Mouse (Mus musculus): ENCODE data around the gene Icam5. TPM values are rescaled to one million over a fixed set of nuclear protein-coding genes. Genes with fewer than 3 reads are reported as not detected.

Icam5 gene
- polyA plus RNA-seq, 1 experiment = 4.2 TPM

GRCm38 (mm10) chr9:21073044-21073840 is 41.4 kb downstream of the Icam5 start, which contains the start of the genes Gm49373 and Fdx1l:
Gm49373 (minus strand) TSS chr9:21073096.
Fdx1l (minus strand) TSS chr9:21073614.
- H3K36me3 ChIP-seq (ENCODE audit: control insufficient read depth, insufficient read depth, low read length) = no peaks in the 10 kb centered on the region; the same call in 1 of the 2 replicates
- no peaks in the 10 kb centered on the region for H3K27me3 ChIP-seq (ENCODE audit: control insufficient read depth, insufficient read depth, low read length)
- H3K4me1 ChIP-seq (ENCODE audit: control insufficient read depth, insufficient read depth, low read length) = peaks cover 5% of the 10 kb centered on the region
- peak within 1 kb of the TSS; percentile 85 for H3K27ac ChIP-seq (ENCODE audit: control insufficient read depth, insufficient read depth, low read depth, low read length)
- peak within 1 kb of the TSS; percentile 91 for H3K4me3 ChIP-seq (ENCODE audit: control insufficient read depth, low read depth, low read length)
- TF ChIP-seq CTCF (IDR thresholded peaks at IDR 0.05; ENCODE audit: control insufficient read depth, insufficient read depth, insufficient replicate concordance, low read depth, low read length) (no peak), POLR2A (IDR thresholded peaks at IDR 0.05; ENCODE audit: control insufficient read depth, low read depth, low read length) (peak; percentile 77; the same call in 1 of the 2 replicates)

- H3K36me3 ChIP-seq (ENCODE audit: control insufficient read depth, insufficient read depth, low read length) = peaks cover 2% of the 10 kb centered on the region
- TF ChIP-seq CTCF (IDR thresholded peaks at IDR 0.05; ENCODE audit: control insufficient read depth, insufficient read depth, insufficient replicate concordance, low read depth, low read length) (no peak), POLR2A (IDR thresholded peaks at IDR 0.05; ENCODE audit: control insufficient read depth, low read depth, low read length) (no peak)
- H3K27ac ChIP-seq (ENCODE audit: control insufficient read depth, insufficient read depth, low read depth, low read length) = no peak overlapping the region
- H3K4me1 ChIP-seq (ENCODE audit: control insufficient read depth, insufficient read depth, low read length) = peaks cover 5% of the 10 kb centered on the region
- no peak overlapping the region for H3K4me3 ChIP-seq (ENCODE audit: control insufficient read depth, low read depth, low read length)
- no peaks in the 10 kb centered on the region for H3K27me3 ChIP-seq (ENCODE audit: control insufficient read depth, insufficient read depth, low read length)
These were observed 42.3 kb downstream of the Icam5 start for GRCm38 (mm10) chr9:21074173-21074572.

- no peak for TF ChIP-seq POLR2A (IDR thresholded peaks at IDR 0.05; ENCODE audit: control insufficient read depth, low read depth, low read length)
- TF ChIP-seq CTCF (IDR thresholded peaks at IDR 0.05; ENCODE audit: control insufficient read depth, insufficient read depth, insufficient replicate concordance, low read depth, low read length) = no peak
These were observed 43.8 kb downstream of the Icam5 start for GRCm38 (mm10) chr9:21075625-21076024.

GRCm38 (mm10) chr9:21081127-21081526 is 49.3 kb downstream of the Icam5 start:
- Histone ChIP-seq H3K27ac (ENCODE audit: control insufficient read depth, insufficient read depth, low read depth, low read length) (no peak overlapping the region), H3K4me3 (ENCODE audit: control insufficient read depth, low read depth, low read length) (no peak overlapping the region), H3K36me3 (ENCODE audit: control insufficient read depth, insufficient read depth, low read length) (peaks cover 6% of the 10 kb centered on the region), H3K4me1 (ENCODE audit: control insufficient read depth, insufficient read depth, low read length) (no peaks in the 10 kb centered on the region), H3K27me3 (ENCODE audit: control insufficient read depth, insufficient read depth, low read length) (no peaks in the 10 kb centered on the region)
- TF ChIP-seq POLR2A (IDR thresholded peaks at IDR 0.05; ENCODE audit: control insufficient read depth, low read depth, low read length) (no peak), CTCF (IDR thresholded peaks at IDR 0.05; ENCODE audit: control insufficient read depth, insufficient read depth, insufficient replicate concordance, low read depth, low read length) (no peak)

More at GRCm38 (mm10) chr9:21075625-21076024, 43.8 kb downstream of the Icam5 start:
- Histone ChIP-seq H3K36me3 (ENCODE audit: control insufficient read depth, insufficient read depth, low read length) (peaks cover 4% of the 10 kb centered on the region), H3K27ac (ENCODE audit: control insufficient read depth, insufficient read depth, low read depth, low read length) (no peak overlapping the region), H3K4me3 (ENCODE audit: control insufficient read depth, low read depth, low read length) (no peak overlapping the region), H3K4me1 (ENCODE audit: control insufficient read depth, insufficient read depth, low read length) (peaks cover 5% of the 10 kb centered on the region), H3K27me3 (ENCODE audit: control insufficient read depth, insufficient read depth, low read length) (no peaks in the 10 kb centered on the region)

DNA sequence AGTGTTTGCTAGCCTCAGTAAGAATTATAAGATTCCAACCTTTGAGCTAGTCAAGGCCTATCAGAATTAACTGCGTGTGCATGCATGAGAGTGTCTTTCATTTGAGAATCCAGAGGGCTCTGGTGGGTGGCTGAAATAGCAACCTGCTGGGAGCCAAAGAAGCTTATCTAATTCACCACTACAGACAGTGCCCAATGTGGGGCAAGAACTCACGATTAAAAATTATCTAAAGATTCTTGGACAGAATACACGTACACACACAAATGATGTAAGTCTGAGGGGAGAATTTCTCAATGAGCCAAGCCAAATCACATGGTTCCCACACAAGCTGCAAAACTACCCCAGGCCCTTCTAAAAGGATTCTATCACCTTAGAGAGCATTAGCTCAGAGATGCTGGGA is 51.5 kb downstream of the Icam5 start:
- H3K4me3 ChIP-seq (ENCODE audit: control insufficient read depth, low read depth, low read length) = no peak overlapping the region
- no peak overlapping the region for H3K27ac ChIP-seq (ENCODE audit: control insufficient read depth, insufficient read depth, low read depth, low read length)
- peaks cover 9% of the 10 kb centered on the region for H3K36me3 ChIP-seq (ENCODE audit: control insufficient read depth, insufficient read depth, low read length)
- TF ChIP-seq CTCF (IDR thresholded peaks at IDR 0.05; ENCODE audit: control insufficient read depth, insufficient read depth, insufficient replicate concordance, low read depth, low read length) = no peak
- no peak for TF ChIP-seq POLR2A (IDR thresholded peaks at IDR 0.05; ENCODE audit: control insufficient read depth, low read depth, low read length)
- H3K27me3 ChIP-seq (ENCODE audit: control insufficient read depth, insufficient read depth, low read length) = no peaks in the 10 kb centered on the region
- no peaks in the 10 kb centered on the region for H3K4me1 ChIP-seq (ENCODE audit: control insufficient read depth, insufficient read depth, low read length)

Other genes starting within 250 kb of the Icam5 start
- 0.62 and 1.0 TPM in 2 replicates for gene Col5a3, start 217.0 kb upstream of the Icam5 start, polyA plus RNA-seq (2012; rRNA removed)
- gene Rdh8, start 213.6 kb upstream of the Icam5 start, polyA plus RNA-seq (2012; rRNA removed) = not detected in 2 replicates
- 2.6 and 3.1 TPM in 2 replicates for gene A230050P20Rik, start 163.4 kb upstream of the Icam5 start, polyA plus RNA-seq (2012; rRNA removed)
- 0.88 and 1.1 TPM in 2 replicates for gene Angptl6, start 152.3 kb upstream of the Icam5 start, polyA plus RNA-seq (2012; rRNA removed)
- 28.4 and 32.2 TPM in 2 replicates for gene Ppan, start 143.9 kb upstream of the Icam5 start, polyA plus RNA-seq (2012; rRNA removed)
- gene Eif3g, start 133.4 kb upstream of the Icam5 start, polyA plus RNA-seq (2012; rRNA removed) = 223 and 282 TPM in 2 replicates
- gene Dnmt1, start 72.2 kb upstream of the Icam5 start, polyA plus RNA-seq (2012; rRNA removed) = 15.4 and 18.3 TPM in 2 replicates
- 0.70 and 0.87 TPM in 2 replicates for gene S1pr2, start 55.3 kb upstream of the Icam5 start, polyA plus RNA-seq (2012; rRNA removed)
- gene Mrpl4, start 29.3 kb upstream of the Icam5 start, polyA plus RNA-seq (2012; rRNA removed) = 45.1 and 51.5 TPM in 2 replicates
- 1.8 TPM in 2 replicates for gene Icam1, start 16.1 kb upstream of the Icam5 start, polyA plus RNA-seq (2012; rRNA removed)
- gene Icam4, start 2.7 kb upstream of the Icam5 start, polyA plus RNA-seq (2012; rRNA removed) = 0.21 and 0.30 TPM in 2 replicates
- gene Zglp1, start 35.0 kb downstream of the Icam5 start, polyA plus RNA-seq (2012; rRNA removed) = 1.7 and 2.4 TPM in 2 replicates
- 0.11 and 0.36 TPM in 2 replicates for gene Gm49373, start 41.0 kb downstream of the Icam5 start, polyA plus RNA-seq (2012; rRNA removed)
- 26.1 and 28.7 TPM in 2 replicates for gene Fdx1l, start 41.5 kb downstream of the Icam5 start, polyA plus RNA-seq (2012; rRNA removed)
- 5.1 and 5.3 TPM in 2 replicates for gene Gm38431, start 59.9 kb downstream of the Icam5 start, polyA plus RNA-seq (2012; rRNA removed)
- gene Raver1, start 59.9 kb downstream of the Icam5 start, polyA plus RNA-seq (2012; rRNA removed) = 71.1 and 78.7 TPM in 2 replicates
- gene Tyk2, start 99.2 kb downstream of the Icam5 start, polyA plus RNA-seq (2012; rRNA removed) = 11.4 and 12.5 TPM in 2 replicates
- 38.1 and 40.6 TPM in 2 replicates for gene Cdc37, start 117.9 kb downstream of the Icam5 start, polyA plus RNA-seq (2012; rRNA removed)
- gene Pde4a, start 133.6 kb downstream of the Icam5 start, polyA plus RNA-seq (2012; rRNA removed) = 80.2 and 82.0 TPM in 2 replicates
- gene Keap1, start 207.3 kb downstream of the Icam5 start, polyA plus RNA-seq (2012; rRNA removed) = 46.9 and 52.8 TPM in 2 replicates
- not detected in 2 replicates for gene S1pr5, start 216.4 kb downstream of the Icam5 start, polyA plus RNA-seq (2012; rRNA removed)
- gene Atg4d, start 233.2 kb downstream of the Icam5 start, polyA plus RNA-seq (2012; rRNA removed) = 27.5 and 31.8 TPM in 2 replicates